Mouse (Mus musculus): ENCODE measurements around the gene Naif1. TPM values are rescaled to one million over a fixed set of nuclear protein-coding genes. Genes with fewer than 3 reads are reported as not detected.

Gene Naif1
- total RNA-seq, 2 experiments from 2014 or later, result 1.9 to 3.5 TPM

DNA sequence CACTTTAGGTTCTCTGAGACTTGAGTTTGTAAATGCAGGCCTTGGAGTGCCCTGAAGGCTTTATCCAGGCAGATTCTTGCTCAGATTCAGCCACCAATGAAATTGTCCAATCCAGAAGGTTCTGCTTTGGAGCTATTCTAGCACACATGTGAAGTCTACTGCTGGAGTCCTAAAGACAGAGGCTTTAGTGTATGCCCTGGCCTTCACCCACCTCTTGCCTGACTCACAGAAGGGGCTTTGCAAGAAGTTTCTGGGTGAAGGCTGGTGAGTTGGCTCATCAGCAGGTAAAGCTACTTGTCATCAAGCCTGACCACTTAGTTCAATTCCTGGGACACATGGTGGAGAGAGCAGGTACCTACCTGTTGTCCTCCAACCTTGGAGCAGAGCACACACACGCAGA lies 24.1 kb upstream of the Naif1 start:
- ATAC-seq (replicated peaks; ENCODE audit: poor library complexity), result no peak

DNA sequence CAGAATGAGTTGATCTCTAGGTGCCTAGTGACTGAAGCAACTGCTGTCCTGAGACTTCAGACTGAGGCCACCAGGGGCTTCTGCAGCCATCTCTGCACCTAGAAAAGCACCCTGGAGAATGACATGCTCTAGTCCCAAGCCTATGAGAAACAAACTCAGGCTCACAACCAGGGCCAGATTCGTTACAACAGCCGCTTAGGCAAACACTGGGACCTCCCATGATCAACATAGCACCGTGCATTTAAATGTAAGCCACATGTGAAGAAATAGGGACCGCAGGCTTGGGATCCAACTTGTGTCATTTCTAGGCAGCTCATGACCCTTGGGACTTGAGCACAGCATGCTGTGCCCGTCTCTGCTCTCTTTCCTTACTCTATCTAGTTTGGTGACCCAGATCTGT lies 22.5 kb upstream of the Naif1 start:
- no peak for ATAC-seq (replicated peaks; ENCODE audit: poor library complexity)

DNA sequence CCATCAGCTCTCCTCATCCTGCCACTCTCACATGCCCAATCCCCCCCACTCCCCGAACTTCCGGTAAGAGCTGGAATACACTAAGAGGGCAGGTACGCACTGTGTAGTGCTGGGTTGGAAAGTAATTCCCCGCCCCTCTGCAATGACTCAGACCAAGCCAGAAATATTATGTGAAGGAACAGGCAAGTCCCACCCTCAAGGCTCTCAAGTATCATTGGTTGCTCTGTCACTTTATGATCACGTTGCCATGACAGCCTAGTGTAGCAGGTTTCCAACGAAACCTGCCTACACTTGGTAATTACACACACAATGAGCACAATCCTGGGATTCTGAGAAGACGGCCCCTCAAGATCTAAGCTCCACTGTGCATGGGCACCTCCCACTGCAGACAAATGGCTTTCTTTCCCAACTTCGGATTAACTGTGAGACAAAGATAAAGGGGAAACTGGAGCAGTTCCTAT lies 22.0 kb upstream of the Naif1 start:
- peak; percentile 53 for ATAC-seq (replicated peaks; ENCODE audit: poor library complexity)

DNA sequence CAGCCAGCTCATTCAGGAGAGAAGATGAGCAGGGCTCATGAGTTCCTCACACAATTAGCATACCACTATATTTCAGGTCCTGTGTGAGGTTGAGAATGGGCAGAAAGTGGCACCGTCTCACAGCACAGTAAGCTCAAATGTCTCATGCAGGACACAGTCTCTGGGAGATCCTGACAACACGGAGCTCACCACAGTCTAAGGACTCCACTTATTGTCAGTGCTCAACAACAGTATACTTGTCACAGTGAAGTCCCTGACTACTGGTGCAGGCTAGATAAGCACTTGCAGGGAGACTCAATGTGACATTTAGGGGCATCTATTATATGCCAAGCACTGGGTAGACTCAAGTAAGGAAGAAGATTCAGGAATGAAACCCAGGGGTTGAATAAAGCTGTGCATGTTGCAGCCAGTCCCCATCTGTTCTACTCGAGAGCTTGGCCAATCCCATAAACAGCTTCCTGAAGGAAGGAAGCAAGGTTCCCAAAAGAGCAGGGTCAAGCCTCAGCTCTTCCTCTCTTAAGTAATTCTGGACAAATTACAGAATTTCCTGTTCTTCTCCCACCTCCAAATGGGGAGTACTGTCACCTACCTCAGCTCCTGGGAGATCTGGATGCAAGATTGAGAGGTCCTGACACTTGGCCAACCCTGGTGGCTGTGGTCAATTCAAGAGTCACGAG lies 20.9 kb upstream of the Naif1 start:
- ATAC-seq (replicated peaks; ENCODE audit: poor library complexity), result peak; percentile 63

DNA sequence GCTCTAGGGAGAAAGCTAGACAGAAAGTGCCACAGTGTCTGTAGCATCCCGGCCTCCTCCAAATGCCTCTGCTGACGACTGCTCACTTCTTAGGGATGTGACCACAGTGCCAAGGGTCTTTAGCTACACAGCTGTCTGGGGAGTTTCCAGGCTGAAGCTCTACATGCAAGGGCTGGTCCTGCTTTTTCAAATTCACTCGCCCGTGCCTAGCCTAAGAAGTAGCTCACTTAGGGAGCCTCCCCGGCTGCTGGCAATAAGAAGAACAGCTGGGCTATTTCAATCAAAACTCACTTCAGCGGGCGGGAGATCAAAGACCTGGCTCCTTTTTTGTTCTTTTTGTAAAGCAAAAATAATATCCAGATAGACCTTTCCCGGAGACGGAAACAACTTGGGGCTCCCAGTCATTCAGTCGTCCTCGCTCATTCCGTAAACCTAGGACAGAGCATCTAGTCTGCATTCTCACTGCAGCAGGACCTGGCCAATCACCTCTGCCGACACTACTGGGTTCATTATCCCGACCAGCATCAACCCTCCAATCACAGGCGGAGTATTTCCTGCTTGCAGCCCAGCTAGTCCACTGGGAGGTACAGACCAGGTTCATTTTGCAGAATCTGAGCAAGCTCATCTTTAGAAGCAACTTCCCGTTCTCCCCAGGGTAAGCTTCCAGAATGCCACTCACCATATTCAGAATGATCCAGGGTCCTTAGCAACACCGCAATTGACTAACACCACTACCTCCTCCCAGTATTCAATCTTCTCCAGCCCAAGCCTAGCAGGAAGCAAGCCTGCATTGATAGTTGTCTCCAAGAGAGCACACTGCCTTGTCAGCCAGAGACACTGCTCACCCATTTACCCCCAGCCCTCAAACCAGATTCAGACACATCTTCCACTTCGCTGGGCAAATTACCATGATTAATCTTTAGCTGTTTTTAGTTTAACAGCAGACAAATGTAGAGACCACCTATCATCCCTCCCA lies 19.3 kb upstream of the Naif1 start:
- ATAC-seq (replicated peaks; ENCODE audit: poor library complexity), result no peak

DNA sequence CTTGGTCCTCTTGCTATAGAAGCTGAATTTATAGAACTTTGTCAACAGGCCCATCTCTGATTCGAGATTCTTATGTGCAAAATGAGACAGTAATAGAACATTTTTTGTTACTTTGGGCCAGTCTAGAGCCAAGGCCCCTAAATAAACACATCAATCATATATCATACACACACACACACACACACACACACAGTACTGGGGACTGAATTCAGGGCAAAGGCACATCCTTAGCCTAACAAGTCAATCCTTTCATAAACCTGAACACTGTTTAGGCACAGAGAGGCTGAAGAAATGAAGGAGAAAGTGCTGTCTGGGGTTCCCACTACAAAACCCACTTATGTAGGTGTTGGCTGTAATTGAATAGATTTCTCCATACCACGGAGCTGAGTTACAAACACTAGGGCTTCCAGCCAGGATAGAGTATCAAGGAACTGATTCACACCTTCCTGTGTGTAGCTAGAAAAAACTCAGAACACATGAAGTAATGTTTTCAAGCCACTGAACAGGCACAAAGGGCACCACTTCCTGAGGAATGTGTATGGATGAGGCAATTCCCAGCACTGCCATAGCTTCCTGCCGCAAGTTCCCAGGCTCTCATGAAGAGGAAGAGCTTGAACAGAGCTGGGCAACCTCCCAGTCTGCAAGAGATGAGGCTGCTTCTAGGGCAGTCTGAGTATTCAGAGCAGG lies 13.4 kb upstream of the Naif1 start:
- no peak for ATAC-seq (replicated peaks; ENCODE audit: poor library complexity)

DNA sequence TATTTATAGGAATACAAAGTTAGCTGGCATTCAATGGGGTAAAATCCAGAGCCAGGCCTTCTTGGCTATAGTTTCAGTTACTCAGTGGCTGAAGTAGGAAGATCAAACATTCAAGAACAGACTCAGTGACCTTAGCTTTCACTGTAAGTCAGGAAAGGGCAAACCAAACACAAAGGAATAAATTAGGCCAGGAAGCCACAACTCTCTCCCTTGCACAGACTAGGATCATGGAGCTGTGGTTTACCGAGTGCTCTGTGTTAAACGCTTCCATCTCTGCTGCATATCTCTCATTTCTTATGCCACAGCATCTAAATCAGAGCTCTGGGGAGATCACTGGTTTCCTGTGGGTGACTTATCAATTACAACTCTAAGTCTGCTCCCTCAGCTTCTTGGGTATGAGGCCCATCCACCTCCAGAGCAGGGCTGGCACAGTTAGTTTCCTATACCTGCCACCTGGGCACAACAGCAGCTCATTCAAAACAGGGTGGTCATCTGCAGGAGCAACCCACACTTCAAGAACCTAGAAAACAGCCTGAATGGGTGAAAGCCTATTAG lies 12.6 kb upstream of the Naif1 start:
- ATAC-seq (replicated peaks; ENCODE audit: poor library complexity), result no peak

DNA sequence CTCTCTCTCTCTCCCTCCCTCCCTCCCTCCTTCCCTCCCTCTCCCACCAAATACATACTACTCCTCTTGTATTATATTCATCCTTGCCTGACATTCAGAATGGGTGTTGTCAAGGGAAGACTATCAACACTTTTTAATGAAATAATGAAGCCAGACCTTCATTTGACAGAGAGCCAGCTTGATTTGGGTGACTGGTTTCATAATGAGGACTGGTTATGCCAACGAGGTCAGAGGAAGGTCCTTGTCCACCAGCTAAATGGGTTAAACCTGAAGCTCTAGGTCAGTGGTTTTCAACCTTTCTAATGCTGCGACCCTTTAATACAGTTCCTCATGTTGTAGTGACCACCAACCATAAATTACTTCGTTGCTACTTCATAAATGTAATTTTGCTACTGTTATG lies 11.5 kb upstream of the Naif1 start:
- no peak for ATAC-seq (replicated peaks; ENCODE audit: poor library complexity)

DNA sequence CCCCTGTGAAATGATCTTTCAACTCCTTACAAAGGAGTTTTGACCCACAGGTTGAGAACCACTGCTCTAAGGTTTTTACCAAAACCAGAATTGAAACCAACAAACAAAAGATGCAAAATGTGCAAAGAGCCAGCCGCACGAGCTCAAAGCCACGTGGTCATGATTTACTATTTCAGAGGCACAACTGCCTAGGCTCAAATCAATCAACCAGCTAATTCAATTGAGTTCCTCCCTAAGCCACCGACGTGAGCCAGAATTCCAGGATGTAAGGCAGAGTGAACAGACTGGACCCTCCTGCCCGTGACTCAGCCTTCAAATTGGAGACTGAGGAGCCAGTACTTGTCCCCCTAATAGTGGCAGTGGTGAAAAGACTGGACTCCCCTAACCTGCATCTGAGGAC lies 11.1 kb upstream of the Naif1 start:
- ATAC-seq (replicated peaks; ENCODE audit: poor library complexity), result no peak

DNA sequence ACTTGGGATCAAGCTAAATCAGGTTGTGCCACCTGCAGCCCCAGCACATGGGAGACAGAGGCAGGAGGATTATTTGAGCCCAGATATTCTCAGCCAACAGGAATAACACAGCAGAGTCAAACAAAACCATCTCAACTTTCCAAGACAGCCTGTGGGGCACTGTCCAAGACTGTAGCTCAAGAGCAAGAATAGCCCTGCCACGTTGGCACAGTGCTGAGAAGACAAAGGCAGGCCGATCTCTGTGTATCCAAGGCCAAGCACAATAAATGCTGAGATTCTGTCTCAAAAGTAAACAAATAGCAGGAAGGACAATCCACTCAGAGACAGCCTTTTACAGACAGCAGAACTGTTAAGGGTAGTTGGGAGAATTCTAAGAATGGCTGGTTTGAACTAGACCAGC lies 10.1 kb upstream of the Naif1 start:
- ATAC-seq (replicated peaks; ENCODE audit: poor library complexity), result no peak

DNA sequence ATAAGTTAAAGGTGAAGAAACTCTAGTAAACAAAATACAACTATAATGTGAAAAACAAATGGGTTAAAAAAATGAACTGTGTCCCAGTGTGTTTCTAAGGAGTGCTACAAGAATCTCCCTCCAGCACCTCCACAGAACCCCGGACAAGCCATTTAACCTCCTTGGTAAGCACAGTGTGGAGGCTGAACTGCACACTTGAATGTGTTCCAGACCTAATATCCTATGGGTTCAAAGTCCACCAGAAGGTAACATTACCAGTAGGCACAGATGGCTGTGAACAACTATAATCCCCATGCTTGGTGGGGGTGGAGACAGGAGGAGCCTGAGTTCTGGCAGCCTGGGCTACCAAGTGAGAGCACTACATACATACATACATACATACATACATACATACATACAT lies 9.6 kb upstream of the Naif1 start:
- no peak for ATAC-seq (replicated peaks; ENCODE audit: poor library complexity)

DNA sequence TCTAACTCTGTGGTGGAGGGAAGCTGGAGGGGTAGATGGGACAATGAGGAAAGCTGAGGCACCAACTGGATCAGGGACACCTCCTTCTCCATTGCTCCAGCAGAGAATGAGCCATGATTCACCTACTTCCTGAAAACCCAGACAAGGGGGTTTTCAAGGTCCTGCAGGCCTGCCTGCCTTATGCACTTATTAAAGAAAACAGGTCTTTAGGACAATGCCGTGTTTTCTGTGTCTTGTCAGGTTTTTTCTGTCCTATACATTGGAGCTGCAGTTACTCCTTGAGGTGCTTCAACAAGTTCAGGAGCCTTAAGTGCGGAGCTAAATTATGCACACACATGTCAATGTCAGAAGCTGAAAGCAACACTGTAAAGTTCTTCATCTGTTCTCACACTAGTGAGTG lies 8.7 kb upstream of the Naif1 start:
- no peak for ATAC-seq (replicated peaks; ENCODE audit: poor library complexity)

DNA sequence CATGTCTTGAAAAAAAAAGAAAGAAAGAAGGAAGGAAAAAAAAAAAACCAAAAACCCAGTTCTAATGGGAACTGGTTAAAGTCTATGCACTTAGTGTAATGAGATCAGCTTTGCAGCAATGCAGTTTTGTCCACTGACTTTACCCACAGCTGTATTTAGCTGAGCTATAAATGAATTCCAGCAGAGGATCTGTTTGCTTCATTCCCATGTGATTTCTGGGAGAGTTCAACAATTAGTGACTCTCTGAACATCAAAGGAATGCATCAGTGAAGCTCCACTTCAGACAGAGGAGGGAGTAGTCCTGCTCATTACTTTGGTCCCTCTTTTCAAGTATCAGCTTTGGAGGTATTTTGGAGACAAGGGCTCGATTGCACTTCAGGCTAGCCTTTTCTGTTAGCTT lies 4.7 kb upstream of the Naif1 start:
- no peak for ATAC-seq (replicated peaks; ENCODE audit: poor library complexity)

DNA sequence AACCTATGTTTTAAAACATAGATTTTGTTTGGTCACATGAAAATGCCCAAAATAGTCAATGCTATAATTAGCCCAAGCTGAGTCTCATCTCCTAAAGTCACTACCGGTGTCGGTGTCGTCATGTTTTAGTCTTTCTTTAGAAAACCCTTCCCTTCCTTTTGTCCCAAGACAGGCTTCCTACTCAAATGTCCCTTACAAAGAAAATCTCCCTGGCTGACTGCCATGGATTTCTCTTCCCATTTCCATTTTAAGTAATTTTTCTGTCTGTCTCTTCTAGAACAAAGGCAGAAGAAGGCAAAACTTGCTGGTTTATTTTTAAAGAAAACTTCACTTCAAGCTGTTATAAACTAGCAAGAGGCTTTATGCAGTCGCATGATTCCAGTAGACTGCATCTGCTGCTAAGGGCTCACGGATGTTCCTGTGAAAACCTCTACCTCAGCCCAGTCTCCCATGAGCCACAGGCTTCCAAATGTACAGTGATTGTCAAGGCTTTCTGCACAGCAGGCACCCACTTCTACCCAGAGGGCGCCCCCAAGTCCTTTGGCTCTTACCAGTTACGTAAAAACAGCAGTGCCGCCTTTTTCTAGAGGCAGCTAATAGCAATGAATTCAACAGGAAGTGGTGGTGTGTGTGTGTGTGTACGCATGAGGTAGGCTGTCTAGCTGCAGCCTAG lies 2.9 kb upstream of the Naif1 start:
- ATAC-seq (replicated peaks; ENCODE audit: poor library complexity), result no peak

DNA sequence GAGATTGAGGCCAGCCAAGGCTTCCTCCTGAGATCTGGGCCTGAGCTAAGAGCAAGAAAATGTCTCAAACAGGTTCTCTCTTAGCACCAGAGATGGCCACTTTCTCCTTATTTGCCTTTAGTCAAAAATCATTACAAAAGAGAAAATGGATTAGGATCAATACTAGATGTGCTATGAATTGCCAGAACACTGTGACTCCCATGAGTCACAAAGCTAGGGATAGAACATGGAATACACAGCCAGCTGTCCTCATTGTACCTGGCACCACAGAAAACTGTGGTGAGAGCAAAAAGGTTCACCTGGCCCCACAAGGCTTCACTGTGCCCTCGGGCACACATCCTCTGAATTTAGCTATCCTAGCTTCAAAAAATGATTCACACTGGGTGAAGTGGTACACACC lies 1.8 kb upstream of the Naif1 start:
- ATAC-seq (replicated peaks; ENCODE audit: poor library complexity), result no peak

DNA sequence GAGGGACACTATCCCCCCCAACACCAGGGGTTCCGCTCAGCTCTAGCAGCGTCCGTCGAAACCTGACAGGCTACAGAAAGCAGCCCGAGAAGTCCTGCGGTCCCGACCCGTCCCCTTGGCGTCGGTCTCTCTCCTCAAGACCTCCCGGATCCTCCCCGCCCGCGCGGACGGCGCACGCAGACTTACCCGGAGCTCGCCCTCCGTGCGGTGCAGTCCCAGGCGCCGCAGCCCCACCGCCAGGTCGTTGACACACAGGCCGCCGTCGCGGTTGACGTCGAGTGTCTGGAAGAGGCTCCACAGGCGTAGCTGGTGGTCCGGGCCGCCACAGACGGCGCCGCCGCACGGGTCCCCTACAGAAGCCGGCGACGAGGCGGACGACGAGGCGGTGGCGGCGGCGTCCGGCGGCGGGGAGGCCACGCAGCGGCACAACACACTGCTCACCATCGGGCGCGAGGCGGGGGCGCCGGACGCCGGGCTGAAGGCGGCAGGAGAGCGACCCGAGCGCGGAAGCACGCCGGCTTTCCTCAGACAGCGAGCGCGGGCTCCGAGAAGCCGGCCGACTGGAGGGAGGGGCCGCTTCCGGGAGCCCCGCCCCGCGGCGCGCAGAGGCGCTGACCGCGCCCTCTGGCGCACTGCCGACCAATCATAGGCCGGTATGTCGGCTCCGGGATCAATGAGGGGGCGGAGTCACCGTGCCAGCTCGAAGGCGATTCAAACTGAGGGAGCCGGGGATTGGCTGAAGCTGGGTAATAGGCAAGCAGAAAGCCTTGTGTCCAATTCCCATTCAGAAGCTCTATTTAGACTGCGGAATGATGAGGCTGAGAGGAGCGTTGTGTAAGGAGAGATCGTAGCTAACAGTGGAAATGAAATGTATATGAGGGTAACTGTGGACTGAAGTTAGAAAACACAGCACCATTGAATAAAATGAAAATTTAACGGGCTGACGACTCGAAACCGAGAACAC lies 906 bp downstream of the Naif1 start, which contains the start of gene Slc25a25:
Slc25a25 (minus strand) TSS at position 565 of the 964 bp plus-strand sequence.
- peak; percentile 78 for ATAC-seq (replicated peaks; ENCODE audit: poor library complexity)

DNA sequence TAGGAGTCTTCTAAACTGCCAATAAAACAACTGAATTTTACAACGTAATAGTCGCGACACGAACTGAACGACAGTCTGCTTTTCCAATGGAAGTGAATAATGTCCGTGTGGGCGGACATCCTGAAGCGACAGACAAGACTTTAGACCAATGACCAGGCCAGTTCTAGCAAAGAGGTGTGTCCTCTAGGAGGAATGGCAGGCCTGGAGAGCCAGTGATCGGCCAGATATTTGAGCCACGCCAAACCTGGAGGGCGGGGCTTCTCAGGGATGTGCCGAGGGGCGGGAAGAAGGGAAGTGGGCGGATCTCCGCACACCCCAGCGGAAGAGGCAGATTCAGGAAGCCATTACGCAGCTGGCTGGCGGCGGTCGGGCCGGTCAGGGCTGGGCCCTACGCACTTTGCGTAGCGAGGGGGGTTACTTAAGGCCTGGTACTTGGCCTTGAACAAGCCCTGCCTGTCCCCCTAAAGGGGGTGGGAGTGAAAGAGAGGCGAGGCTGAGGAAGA lies 1.7 kb downstream of the Naif1 start:
- peak; percentile 88 for ATAC-seq (replicated peaks; ENCODE audit: poor library complexity)

DNA sequence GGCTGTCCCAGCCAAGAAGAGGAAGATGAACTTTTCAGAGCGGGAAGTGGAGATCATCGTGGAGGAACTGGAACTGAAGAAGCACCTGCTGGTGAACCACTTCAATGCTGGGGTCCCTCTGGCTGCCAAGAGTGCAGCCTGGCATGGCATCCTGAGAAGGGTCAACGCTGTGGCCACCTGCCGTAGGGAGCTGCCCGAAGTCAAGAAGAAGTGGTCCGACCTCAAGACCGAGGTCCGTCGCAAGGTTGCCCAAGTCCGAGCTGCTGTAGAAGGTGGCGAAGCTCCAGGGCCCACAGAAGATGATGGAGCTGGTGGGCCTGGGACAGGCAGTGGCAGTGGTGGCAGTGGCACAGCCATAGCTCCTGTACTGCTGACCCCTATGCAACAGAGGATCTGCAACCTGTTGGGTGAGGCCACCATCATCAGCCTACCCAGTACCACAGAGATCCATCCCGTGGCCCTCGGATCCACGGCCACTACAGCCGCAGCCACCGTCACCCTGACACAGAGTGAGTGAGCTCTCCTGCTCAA lies 2.2 kb downstream of the Naif1 start:
- ATAC-seq (replicated peaks; ENCODE audit: poor library complexity), result peak; percentile 10

Data from megakaryocyte progenitor cell, adult 5-6 weeks (primary cell).